Mouse (Mus musculus): ENCODE data around the gene Gm42420. TPM values are rescaled to one million over a fixed set of nuclear protein-coding genes. Genes with fewer than 3 reads are reported as not detected.

The Gm42420 gene
- total and polyA plus RNA-seq, 2 experiments from 2014 or later, result 0.53 TPM; not detected in 1

DNA sequence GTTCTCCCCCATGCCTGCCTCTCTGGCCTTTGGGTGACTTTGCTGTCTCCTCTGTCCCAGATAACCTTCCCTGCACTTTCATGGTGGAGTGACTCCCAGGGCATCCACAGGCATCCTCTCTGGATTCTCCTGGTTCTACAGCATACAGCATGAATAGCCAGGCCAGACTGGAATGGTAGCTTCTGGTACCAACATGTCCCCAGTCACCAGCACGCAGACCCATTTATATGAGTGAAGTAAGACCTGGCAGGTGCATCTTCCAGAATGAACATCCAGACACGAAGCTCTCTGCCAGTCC, 30.0 kb upstream of the Gm42420 start:
- no peak overlapping the region; the same call in 1 of the 2 replicates for H3K4me3 ChIP-seq (ENCODE audit: low read depth, low read length)
- no peaks in the 10 kb centered on the region for H3K27me3 ChIP-seq (ENCODE audit: insufficient read depth, low read length)
- H3K4me2 ChIP-seq (ENCODE audit: low read depth), result peak overlapping the region; percentile 67
- H3K9ac ChIP-seq, result no peak overlapping the region
- WGBS, result 56% methylated on average over 2 of the region's 2 CpGs
- H3K27ac ChIP-seq (ENCODE audit: low read depth, low read length), result no peak overlapping the region
- H3K4me1 ChIP-seq (ENCODE audit: insufficient read depth), result peaks cover 29% of the 10 kb centered on the region
- no peaks in the 10 kb centered on the region for H3K36me3 ChIP-seq (ENCODE audit: insufficient read depth)
- ATAC-seq, result no peak
- H3K9me3 ChIP-seq (ENCODE audit: low read length), result no peaks in the 10 kb centered on the region
- no peak for TF ChIP-seq CTCF (IDR thresholded peaks at IDR 0.05; ENCODE audit: low read depth)
- DNase-seq, result no peak

DNA sequence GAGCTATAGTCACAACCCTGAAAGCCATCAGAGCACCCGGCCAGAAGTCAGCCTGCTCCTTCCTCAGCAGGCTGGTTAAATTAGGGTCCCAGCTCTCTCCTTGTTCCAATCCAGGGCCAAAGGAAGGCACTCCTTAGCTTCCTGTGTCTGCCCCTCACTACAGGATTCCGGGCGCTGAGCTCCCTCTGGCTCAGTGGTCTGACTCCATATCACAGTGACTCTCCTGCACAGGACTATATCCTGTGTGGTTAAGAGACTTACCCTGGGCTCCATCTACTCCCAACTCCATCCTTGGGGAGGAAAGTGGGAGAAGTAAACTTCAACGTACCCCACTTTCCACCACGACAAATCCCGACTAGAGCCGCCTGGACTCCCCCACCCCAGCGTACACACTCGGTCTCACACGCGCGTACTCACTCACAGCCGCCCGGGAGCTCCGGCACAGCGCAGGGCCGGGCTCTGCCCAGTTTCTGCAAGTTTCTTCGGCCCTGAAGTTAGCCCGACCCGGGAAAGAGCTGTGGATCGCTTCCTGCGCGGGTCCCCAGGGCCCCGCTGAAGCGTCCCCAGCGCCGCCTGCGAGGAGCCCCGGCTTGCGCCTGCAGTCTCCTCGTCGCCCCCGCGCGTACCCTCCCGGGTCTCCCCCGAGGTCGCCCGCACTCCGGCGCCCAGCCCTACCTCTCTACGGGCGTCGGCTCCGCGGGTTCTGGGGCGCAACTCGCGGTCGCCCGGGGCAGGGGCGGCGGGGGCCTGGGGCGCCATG, 28.5 kb upstream of the Gm42420 start:
- TF ChIP-seq CTCF (IDR thresholded peaks at IDR 0.05; ENCODE audit: low read depth), result no peak
- H3K4me2 ChIP-seq (ENCODE audit: low read depth), result peak overlapping the region; percentile 67
- H3K27me3 ChIP-seq (ENCODE audit: insufficient read depth, low read length), result no peaks in the 10 kb centered on the region
- H3K4me3 ChIP-seq (ENCODE audit: low read depth, low read length), result peak overlapping the region; percentile 83
- ATAC-seq (peak; percentile 72), DNase-seq (peak; percentile 55)
- peak overlapping the region; percentile 75 for H3K9ac ChIP-seq
- H3K27ac ChIP-seq (ENCODE audit: low read depth, low read length), result peak overlapping the region; percentile 87
- H3K36me3 ChIP-seq (ENCODE audit: insufficient read depth), result no peaks in the 10 kb centered on the region
- under 1% methylated on average over 47 of the region's 54 CpGs for WGBS
- no peaks in the 10 kb centered on the region for H3K9me3 ChIP-seq (ENCODE audit: low read length)
- H3K4me1 ChIP-seq (ENCODE audit: insufficient read depth), result peaks cover 29% of the 10 kb centered on the region

GRCm38 (mm10) chr6:39557723-39558261, 27.8 kb upstream of the Gm42420 start, which contains the start of gene Dennd2a:
Gene Dennd2a, minus strand, starts transcription at chr6:39557867.
- Histone ChIP-seq H3K9ac (peak within 1 kb of the TSS; percentile 75), H3K4me1 (ENCODE audit: insufficient read depth) (peaks cover 31% of the 10 kb centered on the region), H3K27ac (ENCODE audit: low read depth, low read length) (peak within 1 kb of the TSS; percentile 87), H3K4me3 (ENCODE audit: low read depth, low read length) (peak within 1 kb of the TSS; percentile 83), H3K27me3 (ENCODE audit: insufficient read depth, low read length) (no peaks in the 10 kb centered on the region), H3K36me3 (ENCODE audit: insufficient read depth) (no peaks in the 10 kb centered on the region), H3K9me3 (ENCODE audit: low read length) (no peaks in the 10 kb centered on the region), H3K4me2 (ENCODE audit: low read depth) (peak within 1 kb of the TSS; percentile 67)
- DNase-seq (peak; percentile 93), ATAC-seq (peak; percentile 96)
- WGBS, result 2% methylated on average over 41 of the region's 50 CpGs
- no peak for TF ChIP-seq CTCF (IDR thresholded peaks at IDR 0.05; ENCODE audit: low read depth)

DNA sequence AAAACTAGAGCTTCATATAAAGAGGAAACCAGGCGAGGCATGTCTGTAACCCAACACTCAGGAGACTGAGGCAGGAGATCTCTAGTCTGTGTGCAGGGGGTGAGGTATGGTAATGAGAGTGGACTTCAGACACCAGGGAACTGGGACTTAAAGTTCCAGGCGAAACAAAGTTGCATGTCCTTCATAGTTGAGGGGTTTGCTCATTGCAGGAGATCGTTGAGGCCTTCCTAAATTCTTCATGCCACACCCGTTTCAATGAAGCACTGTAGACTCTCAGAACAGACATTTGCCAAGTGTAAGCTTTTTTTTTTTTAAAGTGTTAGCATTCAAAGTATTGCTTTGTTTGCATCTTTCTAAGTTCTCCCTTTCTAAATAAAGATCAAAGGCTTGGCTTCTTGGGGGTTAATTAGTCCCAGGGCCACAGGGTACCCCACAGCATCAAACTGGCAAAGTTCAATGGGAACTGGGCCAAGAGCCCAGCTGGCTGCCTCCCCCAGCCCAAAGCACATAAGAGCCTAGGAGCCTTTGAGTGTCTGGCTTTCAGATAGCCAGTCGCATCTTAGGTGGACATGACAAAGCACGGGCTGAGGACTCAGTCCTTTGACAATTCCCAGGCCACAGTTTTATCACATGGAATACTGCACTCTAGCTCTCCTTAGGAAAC, 26.1 kb upstream of the Gm42420 start:
- H3K4me1 ChIP-seq (ENCODE audit: insufficient read depth), result peaks cover 31% of the 10 kb centered on the region
- no peak overlapping the region for H3K27ac ChIP-seq (ENCODE audit: low read depth, low read length)
- TF ChIP-seq CTCF (IDR thresholded peaks at IDR 0.05; ENCODE audit: low read depth), result no peak
- no peak for ATAC-seq
- WGBS, result 40% methylated on average over 6 of the region's 6 CpGs
- no peak overlapping the region for H3K4me2 ChIP-seq (ENCODE audit: low read depth)
- H3K9me3 ChIP-seq (ENCODE audit: low read length), result no peaks in the 10 kb centered on the region
- no peak overlapping the region for H3K9ac ChIP-seq
- H3K4me3 ChIP-seq (ENCODE audit: low read depth, low read length), result no peak overlapping the region
- H3K27me3 ChIP-seq (ENCODE audit: insufficient read depth, low read length), result no peaks in the 10 kb centered on the region
- DNase-seq, result no peak
- no peaks in the 10 kb centered on the region for H3K36me3 ChIP-seq (ENCODE audit: insufficient read depth)

DNA sequence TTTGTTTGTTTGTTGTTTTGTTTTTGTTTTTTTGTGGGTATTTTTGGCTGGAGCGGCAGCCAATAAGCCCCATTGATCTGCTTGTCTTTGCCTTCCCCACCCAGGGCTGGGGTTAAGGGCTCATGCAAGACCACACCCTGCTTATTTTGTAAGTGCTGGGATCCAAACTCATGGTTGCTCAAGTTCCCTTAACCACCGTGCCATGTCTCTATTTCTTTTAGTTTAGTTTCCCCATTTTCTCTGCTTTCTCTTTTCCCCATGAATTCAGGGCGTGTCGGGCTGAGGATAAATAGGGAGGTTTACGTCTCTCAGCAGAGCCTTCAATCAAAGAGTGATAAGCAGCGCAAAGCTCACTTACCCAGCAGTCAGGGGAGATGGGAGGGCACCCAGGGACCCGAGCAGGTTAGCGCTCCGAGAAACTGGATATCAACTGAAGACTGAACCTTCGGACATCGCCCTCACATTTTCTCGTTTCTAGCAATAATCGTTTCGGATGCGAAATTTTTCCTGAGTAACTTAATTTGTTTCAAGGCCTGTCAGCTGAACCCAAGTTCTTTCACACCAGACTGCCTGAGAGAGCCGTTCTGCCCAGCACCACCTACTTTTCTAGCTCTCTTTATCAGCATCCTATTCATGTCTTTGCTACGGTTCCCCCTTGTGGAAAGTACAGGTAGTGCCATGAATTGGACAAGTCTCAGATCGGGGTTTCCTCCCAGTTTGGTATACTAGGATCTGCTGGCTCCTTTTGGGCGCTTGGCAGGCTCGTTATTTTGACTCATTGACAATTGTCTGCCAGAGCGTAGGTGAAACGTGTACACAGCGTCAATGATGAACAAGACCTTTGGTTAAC, 23.2 kb upstream of the Gm42420 start:
- Histone ChIP-seq H3K4me2 (ENCODE audit: low read depth) (peak overlapping the region; percentile 40), H3K4me3 (ENCODE audit: low read depth, low read length) (peak overlapping the region; percentile 9; the same call in 1 of the 2 replicates), H3K4me1 (ENCODE audit: insufficient read depth) (peaks cover 7% of the 10 kb centered on the region), H3K36me3 (ENCODE audit: insufficient read depth) (no peaks in the 10 kb centered on the region), H3K27ac (ENCODE audit: low read depth, low read length) (no peak overlapping the region), H3K9ac (no peak overlapping the region), H3K9me3 (ENCODE audit: low read length) (no peaks in the 10 kb centered on the region), H3K27me3 (ENCODE audit: insufficient read depth, low read length) (no peaks in the 10 kb centered on the region)
- 20% methylated on average over 23 of the region's 23 CpGs for WGBS
- TF ChIP-seq CTCF (IDR thresholded peaks at IDR 0.05; ENCODE audit: low read depth), result peak; percentile 95
- DNase-seq, result peak; percentile 93
- peak; percentile 66 for ATAC-seq

DNA sequence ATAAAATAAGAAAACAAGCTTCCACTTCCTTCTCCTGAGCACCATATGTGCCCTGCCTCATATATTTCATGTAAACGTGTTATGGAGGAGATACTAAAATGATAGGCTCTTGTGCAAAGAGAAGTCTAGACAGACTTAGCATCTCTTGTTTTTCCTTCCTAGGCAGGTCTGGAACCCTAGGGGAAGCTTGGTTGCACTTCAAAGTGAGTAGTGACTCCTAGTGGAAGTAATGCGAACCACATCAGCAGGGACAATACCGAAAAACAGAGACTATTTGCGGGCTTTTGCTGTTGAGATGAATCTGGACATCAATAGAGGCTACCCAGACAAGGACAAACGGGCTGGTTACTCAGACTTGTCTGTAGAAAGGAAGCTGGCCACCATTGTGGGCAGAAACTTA, 18.0 kb upstream of the Gm42420 start:
- WGBS, result 10% methylated on average over 5 of the region's 5 CpGs
- H3K27me3 ChIP-seq (ENCODE audit: insufficient read depth, low read length), result no peaks in the 10 kb centered on the region

More for the DNA sequence above, 18.0 kb upstream of the Gm42420 start:
- Histone ChIP-seq H3K4me3 (ENCODE audit: low read depth, low read length) (no peak overlapping the region), H3K36me3 (ENCODE audit: insufficient read depth) (no peaks in the 10 kb centered on the region), H3K4me2 (ENCODE audit: low read depth) (no peak overlapping the region), H3K9ac (no peak overlapping the region), H3K9me3 (ENCODE audit: low read length) (no peaks in the 10 kb centered on the region), H3K27ac (ENCODE audit: low read depth, low read length) (no peak overlapping the region), H3K4me1 (ENCODE audit: insufficient read depth) (no peaks in the 10 kb centered on the region)
- ATAC-seq (peak; percentile 65), DNase-seq (peak; percentile 72)
- peak; percentile 86 for TF ChIP-seq CTCF (IDR thresholded peaks at IDR 0.05; ENCODE audit: low read depth)

Data from forebrain, postnatal 0 days (tissue).